Mouse (Mus musculus): ENCODE data around the gene Cacna1s. TPM values are rescaled to one million over a fixed set of nuclear protein-coding genes. Genes with fewer than 3 reads are reported as not detected.

Gene Cacna1s
- polyA plus RNA-seq, 1 experiment from 2014 or later, result not detected

DNA sequence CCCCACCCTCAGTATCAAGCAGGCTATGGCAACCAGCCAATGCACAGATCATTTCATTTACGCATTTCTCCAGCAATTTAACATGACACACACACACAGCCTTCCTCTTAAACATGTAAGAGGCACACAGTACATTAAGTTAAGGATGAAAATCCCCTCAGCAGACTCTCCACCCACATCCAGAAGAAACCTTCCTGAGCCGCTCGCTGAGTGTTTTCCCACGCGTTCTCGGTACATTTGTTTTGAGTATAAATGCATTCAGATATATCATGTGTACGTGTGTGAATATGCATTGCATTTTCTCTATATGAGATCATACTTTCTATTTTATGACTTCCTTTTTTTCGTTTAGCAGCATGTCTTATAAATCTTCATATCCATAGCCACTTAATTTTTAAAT is 98.8 kb downstream of the Cacna1s start:
- DNase-seq (no peak), ATAC-seq (no peak)
- H3K27ac ChIP-seq (ENCODE audit: low read depth), result no peak overlapping the region
- H3K4me1 ChIP-seq (ENCODE audit: insufficient read depth), result no peaks in the 10 kb centered on the region
- H3K27me3 ChIP-seq (ENCODE audit: insufficient read depth, low read length), result no peaks in the 10 kb centered on the region
- TF ChIP-seq CTCF (IDR thresholded peaks at IDR 0.05; ENCODE audit: low read depth) (no peak), EP300 (IDR thresholded peaks at IDR 0.05; ENCODE audit: low read depth) (no peak)
- H3K9ac ChIP-seq (replicated peaks), result no peak overlapping the region
- whole genome bisulfite sequencing (ENCODE audit: insufficient replicate concordance), result 82% methylated on average over 8 of the region's 8 CpGs
- no peak overlapping the region for H3K4me2 ChIP-seq (ENCODE audit: low read depth, low read length)
- no peaks in the 10 kb centered on the region for H3K9me3 ChIP-seq (ENCODE audit: low read length)
- H3K36me3 ChIP-seq (replicated peaks; ENCODE audit: insufficient read depth, low read length), result peaks cover 21% of the 10 kb centered on the region
- H3K4me3 ChIP-seq (ENCODE audit: low read depth, low read length), result no peak overlapping the region

DNA sequence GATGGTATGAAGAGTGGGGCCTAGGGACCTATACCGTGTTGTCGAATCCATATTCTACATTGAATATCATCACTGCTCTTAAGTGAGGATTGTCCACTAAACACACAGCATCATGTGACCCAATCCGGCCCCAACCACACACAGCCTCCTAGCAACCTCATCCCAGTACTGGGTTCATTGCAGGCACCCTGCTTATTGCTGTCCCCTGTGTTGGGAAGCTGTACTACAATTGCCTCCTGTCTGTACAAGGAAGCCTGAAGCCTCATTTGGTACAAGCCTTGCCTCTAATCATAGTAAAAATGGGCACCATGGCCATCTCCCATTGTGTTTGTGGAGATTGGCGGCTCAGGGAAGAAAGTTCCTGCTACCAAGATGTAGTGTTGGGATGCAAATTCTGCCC is 103.8 kb downstream of the Cacna1s start:
- Histone ChIP-seq H3K4me2 (ENCODE audit: low read depth, low read length) (no peak overlapping the region), H3K27me3 (ENCODE audit: insufficient read depth, low read length) (no peaks in the 10 kb centered on the region), H3K36me3 (replicated peaks; ENCODE audit: insufficient read depth, low read length) (peaks cover 20% of the 10 kb centered on the region), H3K27ac (ENCODE audit: low read depth) (no peak overlapping the region), H3K4me3 (ENCODE audit: low read depth, low read length) (no peak overlapping the region), H3K4me1 (ENCODE audit: insufficient read depth) (no peaks in the 10 kb centered on the region), H3K9ac (replicated peaks) (no peak overlapping the region), H3K9me3 (ENCODE audit: low read length) (no peaks in the 10 kb centered on the region)
- ATAC-seq (no peak), DNase-seq (no peak)
- WGBS (ENCODE audit: insufficient replicate concordance), result 85% methylated on average over 4 of the region's 4 CpGs
- TF ChIP-seq EP300 (IDR thresholded peaks at IDR 0.05; ENCODE audit: low read depth) (no peak), CTCF (IDR thresholded peaks at IDR 0.05; ENCODE audit: low read depth) (no peak)

DNA sequence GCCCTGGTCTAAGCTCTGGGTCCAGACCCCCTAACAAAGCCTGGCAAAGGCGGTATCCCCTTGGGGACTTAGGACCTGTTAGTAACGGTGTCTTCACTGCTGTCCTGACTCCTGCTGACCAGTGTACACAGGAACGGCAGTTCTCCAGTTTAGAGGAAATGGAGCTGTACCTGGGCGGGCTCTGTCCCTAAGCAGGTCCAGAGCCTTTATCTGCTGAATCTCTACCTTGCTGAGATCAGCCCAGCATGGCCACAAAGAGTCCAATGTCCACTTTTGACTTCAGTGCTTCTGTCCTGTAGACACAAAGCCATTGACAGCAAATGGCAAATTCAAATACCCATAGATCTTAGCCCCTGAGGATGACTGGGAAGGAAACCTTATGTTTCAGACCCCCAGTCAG is 104.4 kb downstream of the Cacna1s start:
- H3K4me1 ChIP-seq (ENCODE audit: insufficient read depth), result no peaks in the 10 kb centered on the region
- no peak for DNase-seq
- H3K27me3 ChIP-seq (ENCODE audit: insufficient read depth, low read length), result no peaks in the 10 kb centered on the region
- H3K9ac ChIP-seq (replicated peaks), result no peak overlapping the region
- 77% methylated on average over 4 of the region's 4 CpGs for WGBS (ENCODE audit: insufficient replicate concordance)
- H3K4me2 ChIP-seq (ENCODE audit: low read depth, low read length), result no peak overlapping the region
- no peaks in the 10 kb centered on the region for H3K9me3 ChIP-seq (ENCODE audit: low read length)
- ATAC-seq, result no peak; the same call in 1 of the 2 replicates
- TF ChIP-seq CTCF (IDR thresholded peaks at IDR 0.05; ENCODE audit: low read depth) (no peak), EP300 (IDR thresholded peaks at IDR 0.05; ENCODE audit: low read depth) (no peak)
- no peak overlapping the region for H3K4me3 ChIP-seq (ENCODE audit: low read depth, low read length)
- no peak overlapping the region for H3K27ac ChIP-seq (ENCODE audit: low read depth)
- peaks cover 18% of the 10 kb centered on the region for H3K36me3 ChIP-seq (replicated peaks; ENCODE audit: insufficient read depth, low read length)

DNA sequence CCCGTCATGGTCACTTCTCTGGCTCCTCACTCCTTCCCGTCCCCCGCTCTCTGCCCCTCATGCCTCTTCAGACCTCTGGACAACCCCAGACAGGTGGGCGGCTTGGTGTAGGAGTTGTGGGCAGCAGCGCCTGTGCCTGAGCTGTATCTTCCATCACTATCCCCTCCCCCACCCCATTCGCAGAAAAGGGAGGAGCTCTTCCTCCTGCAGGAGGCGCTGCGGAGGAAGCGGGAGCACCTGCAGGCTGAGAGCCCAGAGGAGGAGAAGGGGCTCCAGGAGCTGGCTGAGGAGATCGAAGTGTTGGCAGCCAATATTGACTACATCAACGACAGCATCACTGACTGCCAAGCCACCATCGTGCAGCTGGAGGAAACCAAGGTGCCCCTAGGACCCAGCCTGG is 107.3 kb downstream of the Cacna1s start:
- ATAC-seq (no peak), DNase-seq (no peak)
- Histone ChIP-seq H3K36me3 (replicated peaks; ENCODE audit: insufficient read depth, low read length) (peaks cover 28% of the 10 kb centered on the region), H3K27ac (ENCODE audit: low read depth) (no peak overlapping the region), H3K4me3 (ENCODE audit: low read depth, low read length) (no peak overlapping the region), H3K4me2 (ENCODE audit: low read depth, low read length) (0 out of 2 replicates have a peak overlapping the region, but pooled peaks have one; percentile 32), H3K4me1 (ENCODE audit: insufficient read depth) (no peaks in the 10 kb centered on the region), H3K27me3 (ENCODE audit: insufficient read depth, low read length) (no peaks in the 10 kb centered on the region), H3K9me3 (ENCODE audit: low read length) (no peaks in the 10 kb centered on the region), H3K9ac (replicated peaks) (no peak overlapping the region)
- 76% methylated on average over 12 of the region's 12 CpGs for WGBS (ENCODE audit: insufficient replicate concordance)
- TF ChIP-seq EP300 (IDR thresholded peaks at IDR 0.05; ENCODE audit: low read depth) (no peak), CTCF (IDR thresholded peaks at IDR 0.05; ENCODE audit: low read depth) (peak; percentile 37)

DNA sequence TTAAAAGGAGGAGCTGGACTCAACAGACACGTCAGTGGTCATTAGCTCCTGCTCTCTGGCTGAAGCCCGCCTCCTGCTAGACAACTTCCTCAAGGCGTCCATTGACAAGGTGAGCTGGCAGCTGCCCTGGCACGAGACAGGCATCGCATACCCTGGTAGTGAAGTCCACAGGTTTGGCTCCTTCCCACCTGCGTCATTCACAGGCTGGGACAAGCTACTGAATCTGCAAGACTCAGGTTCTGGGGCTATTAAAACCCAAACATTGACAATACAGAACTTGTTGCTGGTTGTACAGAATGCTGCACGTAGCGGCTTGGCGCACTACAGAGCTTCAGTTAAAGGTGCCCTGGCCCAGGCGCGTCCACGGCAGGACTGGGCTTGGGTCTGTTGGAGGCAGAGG is 107.7 kb downstream of the Cacna1s start:
- ATAC-seq, result no peak
- Histone ChIP-seq H3K36me3 (replicated peaks; ENCODE audit: insufficient read depth, low read length) (peaks cover 28% of the 10 kb centered on the region), H3K27ac (ENCODE audit: low read depth) (no peak overlapping the region), H3K4me2 (ENCODE audit: low read depth, low read length) (no peak overlapping the region), H3K4me3 (ENCODE audit: low read depth, low read length) (no peak overlapping the region), H3K9ac (replicated peaks) (no peak overlapping the region), H3K27me3 (ENCODE audit: insufficient read depth, low read length) (no peaks in the 10 kb centered on the region), H3K9me3 (ENCODE audit: low read length) (no peaks in the 10 kb centered on the region), H3K4me1 (ENCODE audit: insufficient read depth) (no peaks in the 10 kb centered on the region)
- no peak for DNase-seq
- WGBS (ENCODE audit: insufficient replicate concordance), result 84% methylated on average over 12 of the region's 12 CpGs
- TF ChIP-seq CTCF (IDR thresholded peaks at IDR 0.05; ENCODE audit: low read depth), result no peak

DNA sequence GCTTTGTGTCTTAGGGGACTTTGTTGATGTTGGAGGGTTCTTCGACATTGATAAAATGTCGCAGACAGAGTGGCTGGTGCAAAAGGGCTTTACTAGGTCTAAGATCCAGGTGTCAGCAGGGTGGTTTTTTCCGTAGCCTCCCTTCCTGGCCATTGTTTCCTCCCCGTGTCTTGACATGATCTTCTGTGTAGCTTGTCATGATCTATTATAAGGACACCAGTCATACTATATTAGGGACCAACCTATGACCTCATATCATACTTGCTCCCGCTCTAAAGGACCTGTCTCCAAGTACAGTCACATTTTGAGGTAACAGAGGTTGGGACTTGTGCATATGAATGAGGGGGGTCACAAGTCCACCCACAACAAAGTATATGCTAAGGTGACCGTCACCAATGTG is 108.4 kb downstream of the Cacna1s start:
- DNase-seq (no peak), ATAC-seq (no peak)
- WGBS (ENCODE audit: insufficient replicate concordance), result 80% methylated on average over 6 of the region's 6 CpGs
- Histone ChIP-seq H3K4me3 (ENCODE audit: low read depth, low read length) (no peak overlapping the region), H3K4me2 (ENCODE audit: low read depth, low read length) (no peak overlapping the region), H3K27ac (ENCODE audit: low read depth) (no peak overlapping the region), H3K4me1 (ENCODE audit: insufficient read depth) (no peaks in the 10 kb centered on the region), H3K9ac (replicated peaks) (no peak overlapping the region), H3K9me3 (ENCODE audit: low read length) (no peaks in the 10 kb centered on the region), H3K27me3 (ENCODE audit: insufficient read depth, low read length) (no peaks in the 10 kb centered on the region), H3K36me3 (replicated peaks; ENCODE audit: insufficient read depth, low read length) (peaks cover 28% of the 10 kb centered on the region)
- TF ChIP-seq CTCF (IDR thresholded peaks at IDR 0.05; ENCODE audit: low read depth) (no peak), EP300 (IDR thresholded peaks at IDR 0.05; ENCODE audit: low read depth) (no peak)

DNA sequence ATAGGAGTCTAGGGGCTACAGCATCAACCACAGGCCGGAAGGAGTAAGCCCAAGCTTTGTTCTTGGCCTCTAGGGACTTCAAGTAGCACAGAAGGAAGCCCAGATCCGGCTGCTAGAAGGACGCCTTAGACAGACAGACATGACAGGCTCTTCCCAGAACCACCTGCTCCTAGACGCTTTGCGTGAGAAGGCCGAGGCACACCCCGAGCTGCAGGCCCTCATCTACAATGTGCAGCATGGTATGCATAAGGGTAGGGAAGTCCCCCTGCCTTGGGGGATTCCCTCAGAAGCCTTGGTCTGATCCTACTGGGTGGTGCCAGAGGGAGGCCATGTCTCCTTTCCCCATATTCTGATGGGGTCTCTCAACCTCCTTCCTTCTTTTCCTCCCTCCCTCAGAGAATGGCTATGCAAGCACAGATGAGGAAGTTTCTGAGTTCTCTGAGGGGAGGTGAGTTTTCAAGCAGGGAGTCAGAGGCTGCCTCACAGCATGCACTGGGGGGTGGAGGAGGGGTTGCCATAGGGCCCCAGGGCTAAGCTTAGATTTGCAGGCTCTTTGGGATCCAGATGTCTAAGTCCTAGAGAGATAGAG is 108.9 kb downstream of the Cacna1s start:
- DNase-seq, result no peak
- TF ChIP-seq EP300 (IDR thresholded peaks at IDR 0.05; ENCODE audit: low read depth) (no peak), CTCF (IDR thresholded peaks at IDR 0.05; ENCODE audit: low read depth) (no peak)
- no peak overlapping the region for H3K4me2 ChIP-seq (ENCODE audit: low read depth, low read length)

More for the DNA sequence above, 108.9 kb downstream of the Cacna1s start:
- H3K4me1 ChIP-seq (ENCODE audit: insufficient read depth), result no peaks in the 10 kb centered on the region
- H3K4me3 ChIP-seq (ENCODE audit: low read depth, low read length), result no peak overlapping the region
- no peak overlapping the region for H3K27ac ChIP-seq (ENCODE audit: low read depth)
- H3K9ac ChIP-seq (replicated peaks), result no peak overlapping the region
- H3K9me3 ChIP-seq (ENCODE audit: low read length), result no peaks in the 10 kb centered on the region
- 84% methylated on average over 7 of the region's 7 CpGs for WGBS (ENCODE audit: insufficient replicate concordance)
- H3K27me3 ChIP-seq (ENCODE audit: insufficient read depth, low read length), result no peaks in the 10 kb centered on the region
- peaks cover 28% of the 10 kb centered on the region for H3K36me3 ChIP-seq (replicated peaks; ENCODE audit: insufficient read depth, low read length)
- no peak for ATAC-seq
